Mouse (Mus musculus): ENCODE measurements around the gene Gm21698. TPM values are rescaled to one million over a fixed set of nuclear protein-coding genes. Genes with fewer than 3 reads are reported as not detected.

Gene Gm21698
- total and polyA plus RNA-seq, 3 experiments: 0.22 TPM; not detected in 2

Other genes starting within 250 kb of the Gm21698 start
- gene Actr3b, start 228.7 kb downstream of the Gm21698 start, total RNA-seq (2014; fragmentation: Nextera tagmentation): 13.5 and 14.5 TPM in 2 replicates
- 7.7 and 8.3 TPM in 2 replicates for gene Actr3b, start 228.7 kb downstream of the Gm21698 start, total RNA-seq (2017)
- gene Actr3b, start 228.7 kb downstream of the Gm21698 start, polyA plus RNA-seq (2012): 5.6 and 7.5 TPM in 2 replicates
- not detected in 2 replicates for gene Gm21663, start 46.3 kb downstream of the Gm21698 start, total RNA-seq (2014; fragmentation: Nextera tagmentation)
- not detected in 2 replicates for gene Gm21663, start 46.3 kb downstream of the Gm21698 start, total RNA-seq (2017)
- gene Gm21663, start 46.3 kb downstream of the Gm21698 start, polyA plus RNA-seq (2012): not detected in 2 replicates
- gene Gm21671, start 34.2 kb downstream of the Gm21698 start, total RNA-seq (2014; fragmentation: Nextera tagmentation): not detected in 2 replicates
- gene Gm21671, start 34.2 kb downstream of the Gm21698 start, total RNA-seq (2017): 0.16 TPM in 1 of 2 replicates, not detected in the other
- not detected in 2 replicates for gene Gm21671, start 34.2 kb downstream of the Gm21698 start, polyA plus RNA-seq (2012)
- 1.2 TPM in 1 of 2 replicates, not detected in the other for gene Gm21680, start 16.0 kb downstream of the Gm21698 start, total RNA-seq (2014; fragmentation: Nextera tagmentation)
- 0.06 TPM in 1 of 2 replicates, not detected in the other for gene Gm21680, start 16.0 kb downstream of the Gm21698 start, total RNA-seq (2017)
- not detected in 2 replicates for gene Gm21680, start 16.0 kb downstream of the Gm21698 start, polyA plus RNA-seq (2012)
- not detected in 2 replicates for gene Gm1979, start 16.1 kb upstream of the Gm21698 start, total RNA-seq (2014; fragmentation: Nextera tagmentation)
- gene Gm1979, start 16.1 kb upstream of the Gm21698 start, total RNA-seq (2017): 0.05 TPM in 1 of 2 replicates, not detected in the other
- not detected in 2 replicates for gene Gm1979, start 16.1 kb upstream of the Gm21698 start, polyA plus RNA-seq (2012)
- gene Gm5862, start 34.3 kb upstream of the Gm21698 start, total RNA-seq (2014; fragmentation: Nextera tagmentation): not detected in 2 replicates
- gene Gm5862, start 34.3 kb upstream of the Gm21698 start, total RNA-seq (2017): not detected in 2 replicates
- gene Gm5862, start 34.3 kb upstream of the Gm21698 start, polyA plus RNA-seq (2012): not detected in 2 replicates
- gene Speer4a, start 50.9 kb upstream of the Gm21698 start, total RNA-seq (2014; fragmentation: Nextera tagmentation): not detected in 2 replicates
- gene Speer4a, start 50.9 kb upstream of the Gm21698 start, total RNA-seq (2017): 0.27 TPM in 1 of 2 replicates, not detected in the other
- gene Speer4a, start 50.9 kb upstream of the Gm21698 start, polyA plus RNA-seq (2012): not detected in 2 replicates
- not detected in 2 replicates for gene Gm7347, start 69.9 kb upstream of the Gm21698 start, total RNA-seq (2014; fragmentation: Nextera tagmentation)
- 0.22 TPM in 1 of 2 replicates, not detected in the other for gene Gm7347, start 69.9 kb upstream of the Gm21698 start, total RNA-seq (2017)
- gene Gm7347, start 69.9 kb upstream of the Gm21698 start, polyA plus RNA-seq (2012): not detected in 2 replicates
- gene Gm10471, start 100.6 kb upstream of the Gm21698 start, total RNA-seq (2014; fragmentation: Nextera tagmentation): not detected in 2 replicates
- 0.12 and 0.16 TPM in 2 replicates for gene Gm10471, start 100.6 kb upstream of the Gm21698 start, total RNA-seq (2017)
- not detected in 2 replicates for gene Gm10471, start 100.6 kb upstream of the Gm21698 start, polyA plus RNA-seq (2012)
- gene 5031410I06Rik, start 116.7 kb upstream of the Gm21698 start, total RNA-seq (2014; fragmentation: Nextera tagmentation): not detected in 2 replicates
- 0.33 and 0.46 TPM in 2 replicates for gene 5031410I06Rik, start 116.7 kb upstream of the Gm21698 start, total RNA-seq (2017)
- not detected in 2 replicates for gene 5031410I06Rik, start 116.7 kb upstream of the Gm21698 start, polyA plus RNA-seq (2012)
- gene Gm10220, start 132.8 kb upstream of the Gm21698 start, total RNA-seq (2014; fragmentation: Nextera tagmentation): not detected in 2 replicates
- gene Gm10220, start 132.8 kb upstream of the Gm21698 start, total RNA-seq (2017): 0.12 and 0.33 TPM in 2 replicates
- gene Gm10220, start 132.8 kb upstream of the Gm21698 start, polyA plus RNA-seq (2012): not detected in 2 replicates